Mouse (Mus musculus): Measurements from ENCODE around the gene Prn.

Gene Prn

GRCm38 (mm10) chr2:131948916-131949639 is 39.3 kb downstream of the Prn start:
- DNase-seq (ENCODE audit: low spot score in 2 of 2), result no peak

GRCm38 (mm10) chr2:131949767-131950597 is 40.2 kb downstream of the Prn start:
- peak; percentile 79 to 82 for DNase-seq (ENCODE audit: low spot score in 2 of 2)

GRCm38 (mm10) chr2:131950598-131951095 is 40.9 kb downstream of the Prn start, which contains the start of gene Prnd:
TSS of gene Prnd (plus strand) at chr2:131950861.
- peak in 1 of 2 experiments; percentile 1 for DNase-seq (ENCODE audit: low spot score in 2 of 2)

GRCm38 (mm10) chr2:131952456-131952855 is 42.7 kb downstream of the Prn start:
- no peak for DNase-seq (ENCODE audit: low spot score in 2 of 2)

GRCm38 (mm10) chr2:131952961-131953538 is 43.3 kb downstream of the Prn start:
- DNase-seq (ENCODE audit: low spot score in 2 of 2), result no peak

GRCm38 (mm10) chr2:131953711-131954110 is 44.0 kb downstream of the Prn start:
- DNase-seq (ENCODE audit: low spot score in 2 of 2), result no peak

- DNase-seq (ENCODE audit: low spot score in 2 of 2), result no peak
Observed at GRCm38 (mm10) chr2:131954835-131955234, 45.1 kb downstream of the Prn start.

- DNase-seq (ENCODE audit: low spot score in 2 of 2), result no peak
Observed at GRCm38 (mm10) chr2:131955264-131955663, 45.5 kb downstream of the Prn start.

- no peak for DNase-seq (ENCODE audit: low spot score in 2 of 2)
Observed at GRCm38 (mm10) chr2:131956336-131957256, 46.8 kb downstream of the Prn start.

GRCm38 (mm10) chr2:131957731-131958222 is 48.0 kb downstream of the Prn start:
- no peak for DNase-seq (ENCODE audit: low spot score in 2 of 2)

- no peak for DNase-seq (ENCODE audit: low spot score in 2 of 2)
Observed at GRCm38 (mm10) chr2:131961671-131962070, 51.9 kb downstream of the Prn start.

- no peak for DNase-seq (ENCODE audit: low spot score in 2 of 2)
Observed at GRCm38 (mm10) chr2:131970597-131970996, 60.8 kb downstream of the Prn start.

- no peak for DNase-seq (ENCODE audit: low spot score in 2 of 2)
Observed at GRCm38 (mm10) chr2:131971098-131971497, 61.3 kb downstream of the Prn start.

- DNase-seq (ENCODE audit: low spot score in 2 of 2), result no peak
Observed at GRCm38 (mm10) chr2:131976663-131977062, 66.9 kb downstream of the Prn start.

GRCm38 (mm10) chr2:131980866-131981265 is 71.1 kb downstream of the Prn start:
- no peak for DNase-seq (ENCODE audit: low spot score in 2 of 2)

- peak; percentile 63 to 68 for DNase-seq (ENCODE audit: low spot score in 2 of 2)
Observed at GRCm38 (mm10) chr2:131982546-131983196, 72.9 kb downstream of the Prn start.

- no peak for DNase-seq (ENCODE audit: low spot score in 2 of 2)
Observed at GRCm38 (mm10) chr2:131987950-131988349, 78.2 kb downstream of the Prn start.

GRCm38 (mm10) chr2:131988550-131988949 is 78.8 kb downstream of the Prn start:
- no peak for DNase-seq (ENCODE audit: low spot score in 2 of 2)

GRCm38 (mm10) chr2:131992487-131992886 is 82.7 kb downstream of the Prn start:
- DNase-seq (ENCODE audit: low spot score in 2 of 2), result no peak

GRCm38 (mm10) chr2:131993151-131993550 is 83.4 kb downstream of the Prn start:
- DNase-seq (ENCODE audit: low spot score in 2 of 2), result no peak

Measured in right cerebral cortex, adult 2 months (tissue).